Mouse (Mus musculus) spleen, adult 2 months (tissue): ENCODE data around the gene Bcl2l12.

Experiments
- CTCF ChIP-seq: fragments of 200-500 bp; IDR thresholded peaks from 2 replicates; pipeline ENCODE4 v1.5.1; 2011; ENCODE audit warnings: mild to moderate bottlenecking, inconsistent platforms; ENCODE audit not compliant: insufficient read depth, insufficient read length, insufficient replicate concordance; ENCODE audit errors: extremely low read depth
- POLR2A ChIP-seq: fragments of 200-500 bp; IDR thresholded peaks from 2 replicates; pipeline ENCODE4 v1.6.1; 2011; ENCODE audit warnings: low read depth, low read length, inconsistent platforms

DNA sequence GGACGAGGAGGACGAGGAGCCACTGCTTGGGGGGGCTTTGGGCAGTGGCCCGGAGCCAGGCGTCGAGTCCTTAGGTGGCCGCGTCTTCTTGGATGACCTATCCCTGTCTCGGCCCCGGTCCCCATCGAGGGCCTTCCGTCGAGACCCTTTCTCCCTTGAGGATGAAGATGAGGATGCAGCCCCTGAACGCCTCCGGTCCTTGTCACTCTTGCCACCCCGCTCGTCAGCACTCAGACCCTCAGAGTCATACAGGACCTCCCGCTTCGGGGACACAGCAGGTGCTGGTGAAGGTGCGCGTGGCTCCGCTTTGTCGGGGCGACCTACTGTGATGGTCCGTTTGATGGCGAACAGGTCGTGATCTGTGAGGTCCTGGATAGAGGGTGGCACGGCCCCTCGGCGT, 8.6 kb upstream of the Bcl2l12 start:
- TF ChIP-seq CTCF (no peak), POLR2A (no peak)
